Mouse (Mus musculus) neutrophil, adult 59 days (primary cell): ENCODE data around the gene Olfr738. TPM values are rescaled to one million over a fixed set of nuclear protein-coding genes. Genes with fewer than 3 reads are reported as not detected.

Experiments used
- total RNA-seq, 2 experiments: library from RNA; stranded (reverse); gene quantifications; 1 replicate in 1 of 2; 2 replicates in 1 of 2; pipeline ENCODE4 v1.2.4; 2023

Olfr738 gene
- not detected for total RNA-seq

DNA sequence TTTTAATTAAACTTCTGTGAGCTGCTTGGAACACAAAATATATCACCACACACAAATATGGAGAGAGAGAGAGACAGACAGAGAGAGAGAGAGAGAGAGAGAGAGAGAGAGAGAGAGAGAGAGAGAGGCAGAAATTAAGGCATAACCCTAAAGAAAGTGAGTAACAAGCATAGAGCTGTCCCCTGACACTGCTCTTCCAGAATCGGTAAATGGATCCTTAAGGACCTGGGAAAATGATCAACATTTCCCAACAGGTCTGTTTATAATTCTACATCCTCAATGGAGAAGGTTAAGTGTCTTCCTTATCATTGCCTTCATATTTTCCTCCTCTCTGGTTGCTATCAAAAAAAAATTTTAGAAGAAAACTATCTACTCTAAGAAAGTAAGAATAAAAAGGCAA, at the start of gene Olfr738:
TSS of gene Olfr738 (plus strand) at position 301 of the 400 bp plus-strand sequence.

DNA sequence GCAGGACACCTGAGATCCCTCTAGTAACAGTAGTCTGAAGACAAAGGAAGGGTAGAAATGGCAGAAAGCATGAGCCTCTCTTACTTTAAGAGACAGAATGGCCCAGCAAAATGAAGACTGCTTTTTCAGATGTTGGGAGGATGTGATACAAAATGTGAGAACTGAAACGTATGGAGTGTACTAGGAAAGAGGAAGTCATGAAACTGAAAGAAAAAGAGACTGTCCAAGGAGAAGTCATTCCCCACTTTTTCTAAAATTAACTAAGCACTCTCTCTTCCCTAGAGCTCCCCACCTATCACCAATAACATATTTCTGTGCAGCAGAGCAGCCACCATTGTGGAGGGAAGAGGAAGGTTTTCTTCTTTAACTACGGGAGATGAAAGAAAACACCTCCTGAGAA, 49.8 kb upstream of the Olfr738 start, which contains the start of gene Tlr11:
TSS of gene Tlr11 (plus strand) at position 322 of the 400 bp plus-strand sequence.

DNA sequence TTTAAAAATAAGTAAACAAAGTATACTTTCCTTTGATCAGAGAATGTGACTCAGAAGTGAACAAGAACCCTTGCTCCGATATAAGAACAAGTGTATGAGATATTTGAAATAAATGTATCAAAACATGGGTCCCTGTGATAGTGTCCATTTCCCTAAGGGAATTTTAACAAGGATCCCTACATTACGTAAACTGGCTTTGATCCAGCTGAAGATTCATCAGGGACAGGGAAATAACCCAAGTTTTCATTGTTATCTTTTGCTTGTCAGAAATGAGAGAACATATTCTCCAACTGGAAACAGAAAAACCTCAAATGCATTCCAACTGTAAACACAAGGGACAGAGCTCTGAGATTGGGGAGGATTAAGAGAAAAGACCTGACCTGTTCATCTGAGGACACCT, 26.5 kb upstream of the Olfr738 start, which contains the start of gene Olfr736:
TSS of gene Olfr736 (plus strand) at position 301 of the 400 bp plus-strand sequence.

DNA sequence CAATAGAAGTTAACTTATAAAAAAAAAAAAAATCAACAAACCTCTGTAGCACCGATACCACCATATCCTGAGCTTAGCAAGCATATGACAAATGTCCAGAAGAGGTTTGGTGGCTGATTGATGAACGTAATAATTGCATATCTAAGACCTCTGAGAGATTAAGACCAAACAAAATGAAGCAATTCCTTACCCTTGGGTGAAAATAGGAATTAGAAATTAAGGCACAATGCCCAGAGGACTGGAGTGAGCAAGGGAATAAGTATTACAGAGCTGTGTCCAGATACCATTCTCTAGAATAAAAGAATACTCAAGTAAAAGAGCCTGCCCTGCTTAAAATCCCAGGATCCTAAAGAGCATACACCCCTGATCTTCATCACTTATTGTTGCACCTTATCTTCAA, 11.0 kb downstream of the Olfr738 start, which contains the start of gene Olfr739:
TSS of gene Olfr739 (plus strand) at position 301 of the 400 bp plus-strand sequence.

DNA sequence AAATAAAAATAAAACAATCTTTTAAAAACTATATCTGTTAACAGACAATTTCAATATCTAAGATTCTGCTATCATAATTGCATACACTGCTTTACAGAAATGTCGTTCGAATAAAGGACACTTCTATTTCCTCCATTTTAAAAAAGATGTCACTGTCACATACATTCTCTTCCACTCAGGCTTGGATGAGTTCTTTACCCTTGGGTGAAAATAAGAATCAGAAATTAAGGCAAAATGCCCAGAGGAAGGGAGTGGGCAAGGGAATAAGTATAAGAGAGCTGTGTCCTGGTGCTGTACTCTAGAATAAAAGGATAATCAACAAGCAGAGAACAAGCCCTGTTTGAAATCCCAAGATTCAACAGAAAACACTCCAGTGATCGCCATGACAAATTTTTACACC, 37.9 kb downstream of the Olfr738 start, which contains the start of gene Olfr740:
TSS of gene Olfr740 (plus strand) at position 301 of the 400 bp plus-strand sequence.

Other genes with a start within 250 kb of the Olfr738 start
- not detected for gene Olfr730, start 219.4 kb upstream of the Olfr738 start, total RNA-seq
- gene Olfr731, start 165.7 kb upstream of the Olfr738 start, total RNA-seq, result not detected
- not detected for gene Olfr732, start 123.4 kb upstream of the Olfr738 start, total RNA-seq
- not detected for gene Olfr733, start 106.0 kb upstream of the Olfr738 start, total RNA-seq
- not detected for gene Olfr734, start 80.8 kb upstream of the Olfr738 start, total RNA-seq
- gene Olfr735, start 58.7 kb upstream of the Olfr738 start, total RNA-seq, result not detected
- gene Tlr11, start 49.7 kb upstream of the Olfr738 start, total RNA-seq, result under 1 TPM in 1 of 2 experiments, not detected in 1; 0.29 TPM
- gene Olfr736, start 26.4 kb upstream of the Olfr738 start, total RNA-seq, result not detected
- gene Olfr739, start 11.1 kb downstream of the Olfr738 start, total RNA-seq, result not detected
- not detected for gene Olfr740, start 38.0 kb downstream of the Olfr738 start, total RNA-seq
- not detected for gene Olfr741, start 65.2 kb downstream of the Olfr738 start, total RNA-seq
- not detected for gene Olfr742, start 96.0 kb downstream of the Olfr738 start, total RNA-seq
- gene Olfr743, start 114.3 kb downstream of the Olfr738 start, total RNA-seq, result not detected
- gene Olfr744, start 207.3 kb downstream of the Olfr738 start, total RNA-seq, result not detected
- gene Olfr745, start 231.8 kb downstream of the Olfr738 start, total RNA-seq, result not detected
- not detected for gene Olfr746, start 239.5 kb downstream of the Olfr738 start, total RNA-seq